Mouse (Mus musculus) left cerebral cortex, adult 11 months (tissue): ENCODE measurements at regions not wholly inside any gene's neighbourhood (a gene's known extent, or its start where the extent isn't known, plus 50 kb on each side); places are given as distances from the start of the nearest gene placed in this dataset.

Experiments used
- DNase-seq: peaks from one replicate; pipeline ENCODE4 v3.0.0; 2022; ENCODE audit warnings: low spot score

DNA sequence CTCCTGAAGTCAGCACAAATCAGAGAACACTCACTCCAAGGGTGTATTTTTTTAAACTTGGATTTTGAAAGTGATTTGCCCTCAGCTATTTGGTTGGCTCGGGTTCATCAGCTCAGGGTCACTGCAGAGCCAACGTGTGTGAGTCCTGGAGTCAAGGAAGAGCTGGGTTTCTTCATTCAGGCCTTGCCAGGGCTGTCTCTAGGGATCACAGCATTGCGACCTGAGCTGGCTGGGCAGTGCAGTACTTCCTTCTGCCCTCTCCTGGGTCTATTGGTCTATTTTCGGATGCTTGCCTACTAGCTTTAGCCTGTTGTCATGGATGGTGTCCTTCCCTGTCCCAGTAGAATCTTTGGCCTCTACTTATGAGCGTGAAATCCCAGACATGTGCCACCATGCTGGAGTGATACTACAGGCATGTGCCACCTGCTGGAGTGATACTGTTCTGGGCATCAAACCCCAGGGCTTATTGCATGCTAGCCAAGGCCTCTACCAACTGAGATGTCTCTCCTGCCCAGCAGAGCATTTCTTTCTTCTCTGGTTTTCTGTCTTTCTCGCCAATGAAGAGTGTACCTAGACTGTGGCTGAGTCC is 211.7 kb upstream of the Rbfox1 start:
- no peak for DNase-seq

DNA sequence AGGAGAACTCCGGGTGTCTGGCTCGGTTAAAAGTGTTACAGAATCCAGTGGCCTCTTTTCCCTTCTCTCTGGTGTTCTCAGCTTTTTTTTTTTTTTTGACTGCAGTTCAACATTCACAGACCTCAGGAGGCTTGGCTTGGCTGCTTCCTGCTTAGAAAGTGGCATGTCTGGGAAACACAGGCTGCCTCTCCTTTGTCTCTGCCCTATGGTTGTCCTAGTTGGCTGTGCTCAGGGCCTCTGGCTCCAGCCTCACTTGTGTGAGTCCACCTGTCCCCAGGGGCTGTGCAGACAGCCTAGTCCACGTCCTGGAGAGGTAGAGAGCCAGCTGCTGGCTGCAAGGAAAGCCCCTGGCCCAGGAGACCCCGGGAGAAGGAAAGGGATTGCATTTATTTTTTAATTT is 212.3 kb upstream of the Rbfox1 start:
- DNase-seq: no peak

DNA sequence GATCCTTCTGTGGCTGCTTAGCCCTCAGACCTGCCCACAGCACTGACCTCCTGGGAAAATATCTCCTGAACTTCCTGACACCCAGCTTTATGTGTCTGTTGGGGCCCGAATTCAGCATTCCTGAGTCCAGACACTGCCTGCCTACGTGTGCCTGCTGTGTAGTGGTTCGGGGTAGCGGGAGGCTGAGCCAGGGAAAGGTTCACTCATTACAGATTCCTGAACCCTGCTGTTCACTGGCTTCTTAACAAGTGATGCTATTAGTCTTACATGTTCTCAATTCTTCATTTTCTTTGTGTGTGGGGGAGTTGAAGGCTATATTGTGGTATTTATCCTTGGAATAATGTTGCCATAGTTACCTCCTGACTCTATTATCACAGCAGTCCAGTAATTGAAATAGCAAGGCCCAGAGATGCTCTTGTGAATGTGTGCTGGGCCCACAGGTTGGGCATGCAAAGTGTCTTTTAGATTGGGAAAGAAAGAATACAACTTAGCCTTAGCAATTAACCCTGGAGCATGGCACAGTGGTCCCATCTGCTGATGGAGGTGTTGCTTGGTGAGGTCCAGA is 216.7 kb upstream of the Rbfox1 start:
- DNase-seq: no peak

DNA sequence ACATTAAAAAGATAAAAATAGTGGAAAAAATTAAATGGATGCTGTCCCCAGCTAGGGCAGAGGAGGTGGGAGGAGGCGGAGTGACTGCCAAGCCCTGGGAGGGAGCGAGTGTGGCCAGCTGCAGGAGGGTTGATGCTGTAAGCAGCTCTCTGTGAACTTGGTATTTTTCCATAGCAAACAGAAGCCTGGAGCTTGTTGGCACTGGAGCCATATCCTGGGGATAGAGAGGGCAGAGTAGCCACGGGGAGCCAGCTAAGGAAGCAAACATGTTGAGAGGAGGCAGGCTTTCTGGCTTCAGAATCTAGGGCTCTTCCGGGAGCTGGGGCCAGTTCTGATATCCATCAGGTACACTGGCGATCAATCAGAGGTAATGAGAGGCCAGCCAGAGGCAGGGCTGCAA is 223.2 kb upstream of the Rbfox1 start:
- peak; percentile 28 for DNase-seq

DNA sequence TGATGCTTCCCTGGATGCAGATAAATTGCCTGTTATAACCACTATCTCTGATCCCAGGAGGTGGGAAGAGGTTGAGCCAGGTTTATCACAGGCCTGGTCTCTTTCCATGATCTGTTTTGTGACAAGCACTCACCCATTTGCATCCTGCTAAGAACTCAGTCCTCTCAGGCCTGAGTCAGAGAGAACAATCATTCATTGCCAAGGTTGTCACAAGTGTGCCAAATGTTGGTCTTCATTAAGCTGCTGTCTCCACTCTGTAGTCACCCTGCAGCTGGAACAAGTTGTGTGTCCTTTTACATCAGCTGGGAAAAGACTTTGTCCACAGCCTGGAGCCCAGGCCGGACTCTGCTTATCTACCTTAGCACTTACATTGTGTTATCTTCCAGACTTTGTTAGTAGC is 233.6 kb upstream of the Rbfox1 start:
- DNase-seq: no peak

DNA sequence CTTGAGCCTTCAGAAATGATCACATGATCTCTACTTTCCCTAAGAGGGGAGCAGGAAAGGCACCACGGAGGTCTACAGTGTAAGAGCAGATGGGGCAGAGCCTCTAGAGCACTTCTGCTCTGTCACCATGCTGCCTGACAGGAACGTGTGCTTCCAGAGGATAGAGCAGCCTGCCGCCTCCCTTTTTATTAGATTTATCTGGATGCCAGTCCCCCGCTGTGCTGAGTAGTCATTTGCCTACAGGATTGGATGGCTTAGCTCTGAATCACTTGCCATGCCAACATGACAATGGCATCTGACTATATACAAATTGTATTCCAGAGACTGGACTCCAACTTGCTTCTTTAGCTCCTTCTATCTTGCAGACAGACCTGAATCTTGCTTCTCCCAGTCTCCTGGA is 234.2 kb upstream of the Rbfox1 start:
- DNase-seq: no peak

DNA sequence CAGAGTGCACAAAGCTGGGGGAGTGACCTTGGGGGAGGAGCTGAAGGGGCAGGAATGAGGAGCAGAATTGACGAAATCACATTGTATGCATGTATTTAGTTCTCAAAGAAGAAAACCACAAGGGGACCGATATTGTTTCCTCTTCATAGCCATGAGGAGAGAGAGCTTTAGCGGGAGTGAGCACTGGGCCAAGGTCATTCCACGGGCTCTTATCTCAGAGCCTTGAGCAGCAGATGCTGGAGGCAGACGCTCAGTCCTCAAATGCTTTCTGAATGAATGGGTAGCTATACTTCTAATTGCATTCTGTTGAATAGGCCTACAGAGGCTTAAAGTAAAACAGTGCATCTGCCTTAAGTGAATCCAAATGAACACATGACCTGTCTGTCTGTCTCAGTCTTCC is 245.2 kb upstream of the Rbfox1 start:
- no peak for DNase-seq

DNA sequence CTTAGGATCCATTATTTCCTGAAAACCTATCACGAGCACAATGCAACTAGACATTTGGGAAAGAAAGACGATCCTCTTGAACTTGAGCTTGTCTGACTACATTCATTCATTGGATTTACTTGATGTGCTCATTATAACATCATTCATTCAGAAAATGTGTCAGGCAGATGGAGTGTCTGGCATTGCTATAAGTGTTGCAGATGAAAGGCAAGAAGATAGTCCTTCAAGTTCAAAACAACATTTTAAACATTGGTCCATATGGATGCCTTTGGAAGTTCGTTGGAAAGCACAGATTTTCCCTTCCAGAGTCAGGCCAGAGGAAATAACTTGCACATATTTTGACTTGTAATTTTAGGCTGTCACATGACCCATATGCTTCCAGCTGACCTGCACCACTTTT is 255.2 kb upstream of the Rbfox1 start:
- no peak for DNase-seq

DNA sequence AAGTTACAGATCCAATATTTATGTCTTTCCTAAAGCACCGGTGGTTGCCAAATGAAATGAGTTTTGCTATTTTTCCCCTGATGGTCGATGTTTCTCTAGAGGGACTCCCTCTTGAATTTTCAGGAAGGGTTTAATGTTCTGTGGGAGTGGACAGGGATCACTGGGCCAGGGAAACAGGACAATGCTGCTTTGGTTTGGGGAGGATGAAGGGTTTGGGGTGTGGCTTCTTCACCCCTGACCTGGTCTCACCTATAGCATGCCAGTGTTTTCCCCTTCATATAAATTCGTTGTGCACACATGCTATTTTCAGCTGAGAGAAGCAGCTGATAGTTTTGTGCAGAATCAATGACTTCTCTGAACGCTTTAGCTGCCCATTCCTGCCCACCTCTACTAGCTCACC is 257.2 kb upstream of the Rbfox1 start:
- DNase-seq: no peak

DNA sequence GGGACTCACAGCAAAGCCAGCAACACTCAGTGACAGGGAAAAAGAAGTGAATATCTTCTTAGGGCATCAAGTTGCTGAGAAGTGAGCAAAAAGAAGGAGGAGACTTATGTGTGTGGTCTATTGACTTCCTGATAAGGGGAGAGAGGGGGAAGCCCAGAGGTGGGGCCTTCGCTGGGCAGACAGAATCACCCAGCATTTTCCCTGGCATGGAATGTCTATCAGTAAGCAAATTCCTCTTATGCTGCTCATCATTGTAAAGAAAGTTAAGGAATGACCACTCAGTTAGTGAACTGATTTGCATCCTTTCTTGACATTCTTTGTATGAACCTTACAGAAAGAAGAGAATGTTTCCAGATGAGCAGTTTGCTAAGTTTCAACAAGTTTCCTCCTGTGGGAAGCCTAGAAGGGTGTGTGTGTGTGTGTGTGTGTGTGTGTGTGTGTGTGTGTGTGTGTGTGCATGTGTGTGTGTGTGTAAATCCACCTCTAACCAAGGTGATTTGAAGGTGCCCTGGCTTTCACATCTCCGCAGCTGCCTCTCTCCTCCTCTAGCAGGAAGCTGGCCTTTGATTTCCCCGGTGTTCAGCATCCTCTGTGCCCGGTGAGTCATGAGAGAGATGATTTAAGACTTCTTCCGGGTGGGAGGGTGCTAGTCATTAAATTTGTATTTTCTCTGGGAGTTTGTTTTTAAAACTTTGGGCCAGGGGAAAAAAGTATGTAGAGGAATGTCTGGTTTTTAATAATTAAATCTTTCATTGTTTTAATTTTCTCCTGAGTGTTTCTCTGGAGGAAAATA is 257.8 kb upstream of the Rbfox1 start:
- DNase-seq: no peak

DNA sequence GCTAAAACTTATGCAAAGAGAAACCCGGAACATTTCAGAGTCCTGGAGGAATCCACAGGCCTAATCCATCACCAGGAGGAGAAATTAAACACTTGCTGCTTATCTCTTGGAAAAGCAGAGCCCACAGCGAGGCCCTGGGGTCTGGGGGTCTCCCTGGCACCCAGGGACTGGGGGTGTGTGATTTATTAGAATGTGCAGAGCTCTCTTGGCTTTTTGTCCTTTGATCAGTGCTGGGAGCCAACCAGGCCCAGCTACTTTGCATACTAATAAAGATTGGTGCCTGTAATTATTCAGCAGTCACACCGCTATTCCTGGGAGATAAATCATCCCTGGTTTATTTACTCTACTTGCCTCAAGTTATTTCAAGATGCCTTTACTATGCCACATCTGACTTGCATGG is 260.0 kb upstream of the Rbfox1 start:
- DNase-seq: no peak

DNA sequence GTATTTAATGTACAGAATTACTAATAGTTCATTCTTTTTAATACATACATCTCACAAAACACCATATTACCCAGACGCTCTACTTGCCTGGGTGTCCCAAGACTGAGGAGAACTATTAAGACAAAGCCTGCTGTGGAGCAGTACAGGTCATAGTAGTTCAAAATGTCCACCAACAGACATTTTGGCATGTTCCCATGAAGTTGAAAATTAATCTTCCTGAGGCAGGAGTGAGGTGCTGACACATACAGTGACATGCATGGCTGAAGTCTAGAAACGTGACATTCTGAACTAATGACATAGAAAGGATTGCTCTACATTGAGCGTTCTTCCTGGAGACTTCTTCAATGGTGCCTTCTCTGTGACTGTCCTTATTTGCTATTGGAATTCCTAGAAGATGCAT is 264.6 kb upstream of the Rbfox1 start:
- no peak for DNase-seq

DNA sequence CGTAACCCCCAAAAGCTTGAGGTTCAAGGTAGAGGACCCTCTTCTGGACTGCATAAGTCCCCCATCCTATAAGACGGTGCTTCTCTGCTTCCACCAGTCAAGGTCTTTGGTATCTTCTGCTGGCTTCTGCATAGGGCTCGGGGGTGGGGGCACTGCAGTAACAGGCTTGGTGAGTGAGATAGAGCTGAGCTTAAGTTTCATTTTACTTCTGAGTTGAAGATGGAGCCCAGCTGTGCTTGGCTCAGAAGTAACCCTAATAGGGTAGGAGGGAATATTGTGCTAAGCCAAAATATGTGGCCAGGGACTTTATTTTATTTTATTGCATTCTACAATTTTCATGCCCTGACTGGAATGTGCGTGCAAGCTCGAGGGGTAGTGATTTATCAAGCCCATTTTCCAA is 268.8 kb upstream of the Rbfox1 start:
- no peak for DNase-seq

DNA sequence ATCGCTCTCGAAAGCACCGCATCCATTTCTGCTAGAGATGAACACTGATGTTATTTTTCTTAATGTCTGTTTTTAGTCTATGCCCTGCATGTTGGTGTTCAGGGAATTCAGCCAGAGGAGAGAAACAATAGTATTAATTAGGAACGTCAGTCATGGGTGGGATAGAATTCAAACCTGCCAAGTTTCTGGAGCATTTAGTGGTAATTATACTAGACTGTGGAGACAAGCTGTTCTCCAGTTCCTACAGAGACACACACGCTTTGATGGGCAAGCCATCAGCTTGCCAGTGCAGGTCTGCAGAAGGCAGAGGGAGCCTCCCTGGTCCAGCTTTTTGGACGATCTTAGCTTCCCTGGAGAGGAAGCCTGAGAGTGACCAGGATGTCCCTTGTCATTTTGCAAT is 289.8 kb upstream of the Rbfox1 start:
- no peak for DNase-seq

DNA sequence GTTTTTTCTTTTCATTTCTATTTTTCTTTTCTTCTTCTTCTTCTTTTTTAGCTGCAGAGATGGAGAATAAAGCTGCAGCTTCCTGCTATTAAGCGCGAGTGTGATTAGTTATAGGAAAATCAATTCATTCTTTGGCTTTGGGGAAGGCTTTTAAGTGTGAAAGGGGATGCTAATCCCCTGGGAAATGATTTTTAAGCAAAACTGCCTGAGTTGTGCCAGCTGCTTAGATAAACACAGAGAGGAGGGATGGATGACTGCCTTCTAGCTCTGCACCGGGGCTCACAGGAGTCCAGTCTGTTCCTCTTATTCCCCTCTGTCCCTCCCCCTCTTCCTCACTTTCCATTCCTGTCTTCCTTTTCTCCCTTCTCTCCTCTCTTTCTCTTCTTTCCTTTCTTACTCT is 306.8 kb upstream of the Rbfox1 start:
- no peak for DNase-seq

DNA sequence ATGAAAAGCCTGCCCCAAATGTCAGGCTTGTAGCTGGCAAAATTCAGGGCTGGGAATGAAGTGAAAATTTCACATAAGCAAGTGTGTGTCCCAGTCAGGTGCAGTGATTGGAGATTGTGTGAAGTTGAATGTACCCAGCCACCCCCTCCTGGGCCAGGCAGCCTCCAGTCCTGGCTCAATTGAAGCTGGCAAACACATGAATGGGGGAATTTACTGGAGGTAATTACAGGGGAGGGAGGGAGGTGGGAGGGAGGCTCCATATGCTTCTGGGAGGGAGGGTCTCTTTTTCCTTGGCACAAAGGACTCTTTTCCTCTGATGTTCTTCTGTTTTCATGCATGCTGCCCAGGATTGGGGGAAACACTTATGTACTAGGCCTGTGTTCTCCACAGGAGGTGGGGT is 312.4 kb upstream of the Rbfox1 start:
- no peak for DNase-seq

DNA sequence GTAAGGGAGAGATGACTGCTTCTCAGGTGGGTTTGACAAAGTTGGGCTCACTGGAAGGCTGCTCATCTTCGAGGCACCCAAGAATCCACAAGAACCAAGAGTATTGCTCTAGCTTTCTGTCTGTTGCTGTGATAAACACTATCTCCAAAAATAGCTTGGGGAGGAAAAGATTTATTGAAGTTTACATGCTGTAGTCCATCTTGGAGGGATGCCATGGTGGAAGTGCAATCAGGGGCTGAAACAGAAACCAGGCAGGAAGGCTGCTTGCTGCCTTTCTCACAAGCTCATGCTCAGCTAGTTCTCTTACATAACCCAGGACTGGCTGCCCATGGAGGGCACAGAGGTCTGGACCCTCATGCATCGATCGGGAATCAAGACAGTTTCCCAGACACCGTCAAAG is 314.5 kb upstream of the Rbfox1 start:
- no peak for DNase-seq

DNA sequence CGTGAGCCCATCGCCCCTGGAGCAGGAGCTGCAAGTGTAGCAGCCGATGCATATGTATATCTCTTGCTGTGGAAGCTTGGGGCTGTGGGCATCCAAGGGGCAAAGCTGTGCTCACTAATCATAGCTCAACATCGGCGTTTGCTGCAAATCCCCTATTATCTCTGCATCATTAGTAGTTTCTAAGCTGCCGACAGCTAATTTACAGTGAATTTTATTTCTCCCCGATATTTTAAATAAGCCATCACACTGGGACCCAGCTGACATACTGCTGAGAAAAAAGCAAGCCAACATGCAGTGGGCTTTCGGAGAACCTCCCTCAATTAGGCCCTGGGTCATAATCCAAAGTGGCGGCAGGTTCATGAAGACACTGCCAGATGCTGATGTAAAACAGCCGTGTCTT is 313.3 kb upstream of the Eef2kmt start:
- no peak for DNase-seq

DNA sequence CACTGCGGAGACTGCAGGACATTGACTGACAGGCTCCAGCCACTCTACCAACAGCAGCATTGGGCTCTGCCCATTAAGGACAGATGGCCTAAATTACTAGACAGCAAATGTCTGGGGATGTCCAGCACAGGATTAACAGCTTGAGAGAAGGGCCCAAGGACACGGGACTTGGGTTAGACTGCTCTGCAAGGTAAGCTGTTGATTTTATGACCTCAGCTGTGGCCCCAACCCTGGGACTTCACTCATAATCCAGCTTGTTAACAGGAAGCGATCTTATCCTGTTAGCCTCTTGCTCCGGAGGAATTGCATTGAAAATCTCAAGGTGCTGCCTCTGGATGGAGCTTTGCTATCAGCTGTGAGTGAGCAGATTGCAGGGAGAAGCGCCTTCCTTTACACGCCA is 293.2 kb upstream of the Eef2kmt start:
- no peak for DNase-seq

DNA sequence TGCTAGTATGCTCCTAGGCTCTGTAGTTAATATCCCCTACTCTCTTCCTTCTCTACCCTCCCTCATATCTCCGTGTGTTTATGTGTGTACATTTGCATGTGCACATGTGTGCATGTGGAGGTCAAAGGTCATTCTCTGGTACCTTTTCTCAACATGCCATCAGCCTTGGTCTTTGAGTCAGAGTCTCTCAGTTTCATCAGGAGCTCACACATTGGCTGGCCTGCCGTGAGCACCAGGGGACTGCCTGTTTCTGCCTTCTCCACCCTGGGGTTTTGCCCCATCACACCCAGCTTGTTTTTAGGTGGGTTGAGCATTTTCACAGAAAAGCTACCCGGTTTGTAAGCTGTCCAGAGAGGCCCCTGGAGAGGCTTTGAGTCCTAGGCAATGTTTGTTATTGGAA is 292.8 kb upstream of the Eef2kmt start:
- DNase-seq: no peak

DNA sequence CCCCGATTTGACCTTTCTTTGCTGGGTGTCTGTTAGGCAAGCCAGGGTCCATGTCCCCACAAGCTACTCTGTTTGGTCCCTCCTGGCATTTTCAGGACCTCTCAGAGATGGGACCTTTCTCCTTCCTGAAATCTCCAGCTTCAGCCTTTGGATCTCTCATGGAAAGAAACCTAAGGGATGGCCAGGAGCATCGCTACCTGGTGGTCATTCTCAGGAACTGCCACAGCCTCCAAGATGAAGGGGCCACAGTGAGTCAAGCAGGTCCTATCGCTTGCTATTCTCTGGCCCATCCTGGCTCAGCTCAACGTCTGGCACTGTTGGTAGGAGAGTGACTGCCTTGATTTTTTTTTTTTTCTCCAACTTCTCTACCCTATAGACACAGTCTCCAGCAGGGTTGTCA is 291.0 kb upstream of the Eef2kmt start:
- no peak for DNase-seq

DNA sequence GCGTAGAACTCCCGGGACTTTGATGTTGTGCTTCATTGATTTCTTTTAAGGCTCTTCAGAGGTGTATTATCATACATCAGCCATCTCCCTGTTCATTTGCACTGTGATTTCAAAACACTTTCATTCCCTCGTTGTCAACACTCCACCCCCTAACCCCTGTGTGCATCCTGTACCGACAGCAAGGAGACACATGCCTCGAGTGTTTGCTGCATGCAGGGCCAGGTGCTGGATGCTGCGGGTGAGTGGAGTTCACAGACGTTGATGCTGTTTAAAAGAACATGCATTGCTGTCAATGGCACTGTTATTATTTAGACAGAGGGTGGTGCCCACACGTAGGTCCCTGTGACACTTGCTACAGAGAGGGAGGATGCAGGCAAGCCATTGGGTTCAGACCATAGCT is 290.0 kb upstream of the Eef2kmt start:
- no peak for DNase-seq

DNA sequence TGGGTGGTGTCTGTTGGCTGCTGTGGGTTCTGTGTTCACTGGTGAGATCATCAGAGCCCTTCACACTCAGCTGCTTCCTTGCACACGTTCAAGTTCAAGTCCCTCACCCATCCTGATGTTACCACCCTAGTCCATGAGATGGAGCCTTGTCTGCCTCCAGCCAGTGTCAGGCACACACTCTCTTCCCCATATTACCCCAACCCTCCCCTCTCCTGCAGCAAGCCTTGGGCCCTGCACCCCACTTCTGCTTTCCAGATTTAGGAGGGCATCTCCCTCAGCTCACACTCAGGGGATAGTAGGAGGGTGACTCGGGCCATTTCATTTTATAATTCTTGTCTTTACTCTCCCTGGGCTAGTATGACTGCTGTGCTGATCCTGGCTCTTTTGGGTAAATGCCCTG is 288.7 kb upstream of the Eef2kmt start:
- DNase-seq: no peak
